Mouse (Mus musculus) spleen, adult 2 months (tissue): ENCODE data around the gene Pou2f3. TPM values are rescaled to one million over a fixed set of nuclear protein-coding genes. Genes with fewer than 3 reads are reported as not detected.

Experiments
- DNase-seq, 2 experiments: peaks; one replicate each; pipeline versions ENCODE4 v3.0.0 to v3.0.0-alpha.2; 2012 to 2021; ENCODE audit warnings: low spot score in 2 of 2, low read depth in 1 of 2
- H3K27ac ChIP-seq: fragments of 200-500 bp; 2 replicates; pipeline ENCODE4 v1.5.1; 2012; ENCODE audit warnings: low read length, inconsistent platforms; ENCODE audit not compliant: insufficient read depth
- H3K27me3 ChIP-seq: fragments of 200-500 bp; 2 replicates; pipeline ENCODE4 v1.6.1; 2012; ENCODE audit warnings: mild to moderate bottlenecking, moderate library complexity, low read length, inconsistent platforms; ENCODE audit not compliant: control insufficient read depth, insufficient read depth
- H3K36me3 ChIP-seq: fragments of 200-500 bp; 2 replicates; pipeline ENCODE4 v1.6.1; 2012; ENCODE audit warnings: mild to moderate bottlenecking, low read length, inconsistent platforms; ENCODE audit not compliant: control insufficient read depth, insufficient read depth
- H3K4me1 ChIP-seq: fragments of 200-500 bp; 2 replicates; pipeline ENCODE4 v1.6.1; 2011; ENCODE audit warnings: inconsistent platforms; ENCODE audit not compliant: control insufficient read depth, insufficient read depth, insufficient read length
- H3K4me3 ChIP-seq: fragments of 200-500 bp; 2 replicates; pipeline ENCODE4 v1.5.1; 2011; ENCODE audit warnings: mild to moderate bottlenecking, inconsistent platforms; ENCODE audit not compliant: insufficient read depth, insufficient read length; ENCODE audit errors: extremely low read depth
- CTCF ChIP-seq: fragments of 200-500 bp; IDR thresholded peaks from 2 replicates; pipeline ENCODE4 v1.5.1; 2011; ENCODE audit warnings: mild to moderate bottlenecking, inconsistent platforms; ENCODE audit not compliant: insufficient read depth, insufficient read length, insufficient replicate concordance; ENCODE audit errors: extremely low read depth
- POLR2A ChIP-seq: fragments of 200-500 bp; IDR thresholded peaks from 2 replicates; pipeline ENCODE4 v1.6.1; 2011; ENCODE audit warnings: low read depth, low read length, inconsistent platforms
- WGBS: fragments of 180-500 bp; shearing (Covaris S2); methylation state at CpG from one replicate; pipeline ENCODE4 v1.1.7; 2018; 5-methylcytosine and 5-hydroxymethylcytosine counted together
- polyA plus RNA-seq: library from polyadenylated mRNA; depleted of rRNA; stranded (reverse); fragments of >200 nt; gene quantifications from 2 replicates; pipeline ENCODE4 v1.2.3, GENCODE M21; 2012

Gene Pou2f3
- polyA plus RNA-seq, 1 experiment, result not detected

DNA sequence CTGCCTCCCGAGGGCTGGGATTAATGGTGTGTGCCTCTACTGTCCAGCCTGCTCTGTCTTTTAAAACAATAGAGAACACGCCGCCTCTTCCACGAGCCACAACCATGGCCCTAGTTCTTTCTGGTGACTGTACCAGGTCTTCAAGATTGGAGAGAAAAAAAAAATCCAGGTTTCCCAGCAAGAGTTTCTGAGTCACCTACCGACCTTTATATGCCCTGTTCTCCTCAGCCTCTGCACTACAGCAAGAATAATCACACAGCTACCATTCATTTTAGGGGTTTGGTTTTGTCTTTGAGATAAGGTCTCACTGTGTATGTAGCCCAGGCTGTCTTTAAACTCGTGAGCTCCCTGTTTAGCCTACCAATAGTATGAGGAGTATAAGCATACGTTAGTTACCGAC, 31.8 kb upstream of the Pou2f3 start:
- no peaks in the 10 kb centered on the region; the same call in 1 of the 2 replicates for H3K4me1 ChIP-seq
- no peak overlapping the region for H3K27ac ChIP-seq
- H3K36me3 ChIP-seq, result no peaks in the 10 kb centered on the region
- no peak overlapping the region for H3K4me3 ChIP-seq
- 0 out of 2 replicates have a peak, but pooled peaks cover 2% of the 10 kb centered on the region for H3K27me3 ChIP-seq
- 61% methylated on average over 8 of the region's 8 CpGs for whole genome bisulfite sequencing
- TF ChIP-seq POLR2A (no peak), CTCF (no peak)
- no peak for DNase-seq

- Histone ChIP-seq H3K36me3 (no peaks in the 10 kb centered on the region), H3K4me3 (no peak overlapping the region), H3K27me3 (0 out of 2 replicates have a peak, but pooled peaks cover 2% of the 10 kb centered on the region), H3K4me1 (no peaks in the 10 kb centered on the region; the same call in 1 of the 2 replicates), H3K27ac (no peak overlapping the region)
- TF ChIP-seq POLR2A (no peak), CTCF (no peak)
- DNase-seq, result no peak
- 52% methylated on average over 4 of the region's 4 CpGs for WGBS
These were observed 31.1 kb upstream of the Pou2f3 start for GRCm38 (mm10) chr9:43241291-43241690.

DNA sequence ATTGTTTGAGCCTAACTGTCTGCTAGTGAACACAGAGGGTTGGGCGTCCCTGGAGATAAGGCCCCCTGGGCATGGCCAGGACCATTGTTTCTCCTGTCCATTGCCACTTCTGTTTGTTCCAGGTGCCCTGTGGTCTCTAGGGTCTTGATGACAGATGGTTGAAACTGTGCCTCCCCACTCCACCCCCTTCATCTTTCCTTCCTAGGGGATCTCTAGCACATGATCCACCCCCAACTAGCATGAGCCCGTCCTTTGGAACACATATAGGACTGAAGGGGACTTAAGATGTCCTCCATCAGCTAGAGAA, 30.4 kb upstream of the Pou2f3 start:
- Histone ChIP-seq H3K36me3 (no peaks in the 10 kb centered on the region), H3K4me1 (no peaks in the 10 kb centered on the region; the same call in 1 of the 2 replicates), H3K4me3 (no peak overlapping the region), H3K27me3 (0 out of 2 replicates have a peak, but pooled peaks cover 2% of the 10 kb centered on the region), H3K27ac (no peak overlapping the region)
- WGBS, result 33% methylated on average over 2 of the region's 2 CpGs
- DNase-seq, result no peak
- TF ChIP-seq POLR2A, result no peak
- no peak for TF ChIP-seq CTCF

DNA sequence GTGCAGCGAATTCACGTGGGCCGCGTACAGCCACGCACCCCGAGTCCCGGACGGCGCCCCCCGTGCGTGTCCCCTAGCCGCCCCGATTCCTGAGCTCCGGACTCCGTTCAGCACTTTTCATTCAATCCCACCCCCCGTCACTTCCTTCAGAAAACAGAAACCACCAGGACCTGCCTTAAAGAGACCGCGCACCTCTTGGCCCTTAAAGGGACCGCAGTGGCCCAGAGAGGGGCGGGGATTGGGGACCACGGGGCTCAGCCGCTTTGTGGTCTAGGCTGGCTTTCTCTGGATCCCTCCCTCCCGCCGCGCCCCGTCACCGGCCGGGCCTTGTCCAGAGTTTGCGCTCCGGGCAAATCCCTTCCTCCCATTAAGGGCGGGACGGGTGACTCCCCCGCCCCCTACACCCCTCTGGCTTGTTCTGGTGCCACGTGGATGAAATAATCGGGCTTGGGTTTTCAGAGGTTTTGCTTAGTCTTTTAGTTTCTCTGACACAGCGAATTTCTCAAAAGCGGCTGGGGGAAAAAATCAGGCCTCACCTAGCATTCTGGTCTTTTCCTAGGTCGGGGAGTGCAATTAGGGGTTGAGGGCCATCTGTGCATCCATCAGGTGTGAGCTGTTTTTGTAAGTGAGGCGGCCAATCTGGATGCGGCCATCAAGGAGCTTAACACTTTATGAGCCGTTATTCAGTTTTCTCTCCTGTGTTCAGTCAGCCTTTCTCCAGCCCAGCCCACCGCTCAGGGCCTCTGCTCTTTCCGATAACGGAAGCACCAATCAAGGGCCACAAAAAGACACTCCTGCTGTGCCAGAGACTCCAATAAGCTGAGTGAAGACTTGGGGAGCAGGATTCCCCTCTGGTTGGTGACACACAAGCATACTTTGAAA, 29.8 kb upstream of the Pou2f3 start, which contains the start of gene Oaf:
TSS of gene Oaf (minus strand) at position 200 of the 882 bp plus-strand sequence.
- Histone ChIP-seq H3K27ac (no peak within 1 kb of the TSS), H3K4me3 (peak within 1 kb of the TSS; percentile 68), H3K4me1 (no peaks in the 10 kb centered on the region; the same call in 1 of the 2 replicates), H3K27me3 (0 out of 2 replicates have a peak, but pooled peaks cover 2% of the 10 kb centered on the region), H3K36me3 (no peaks in the 10 kb centered on the region)
- TF ChIP-seq CTCF, result no peak
- TF ChIP-seq POLR2A, result no peak
- peak in 1 of 2 experiments; percentile 35 for DNase-seq
- 7% methylated on average over 44 of the region's 44 CpGs for WGBS

- peak overlapping the region; percentile 68 for H3K4me3 ChIP-seq
- no peak for TF ChIP-seq CTCF
- no peak for TF ChIP-seq POLR2A
- H3K27ac ChIP-seq, result no peak overlapping the region
- H3K4me1 ChIP-seq, result no peaks in the 10 kb centered on the region; the same call in 1 of the 2 replicates
- WGBS, result 9% methylated on average over 51 of the region's 51 CpGs
- DNase-seq, result no peak
- H3K36me3 ChIP-seq, result no peaks in the 10 kb centered on the region
- H3K27me3 ChIP-seq, result 0 out of 2 replicates have a peak, but pooled peaks cover 2% of the 10 kb centered on the region
These were observed 28.7 kb upstream of the Pou2f3 start for GRCm38 (mm10) chr9:43238631-43239545.

GRCm38 (mm10) chr9:43238167-43238566, 28.0 kb upstream of the Pou2f3 start:
- no peak for DNase-seq
- TF ChIP-seq POLR2A (no peak), CTCF (no peak)
- Histone ChIP-seq H3K27me3 (0 out of 2 replicates have a peak, but pooled peaks cover 2% of the 10 kb centered on the region), H3K4me1 (no peaks in the 10 kb centered on the region; the same call in 1 of the 2 replicates), H3K4me3 (no peak overlapping the region), H3K27ac (no peak overlapping the region), H3K36me3 (no peaks in the 10 kb centered on the region)
- WGBS, result 68% methylated on average over 2 of the region's 2 CpGs
